Mouse (Mus musculus): ENCODE results near the gene Taok3.
"Not testable (repeated sequence)": the region's sequence is repeated elsewhere in the genome, so short reads cannot be mapped to it uniquely, and the experiment has no call there.

The Taok3 gene

DNA sequence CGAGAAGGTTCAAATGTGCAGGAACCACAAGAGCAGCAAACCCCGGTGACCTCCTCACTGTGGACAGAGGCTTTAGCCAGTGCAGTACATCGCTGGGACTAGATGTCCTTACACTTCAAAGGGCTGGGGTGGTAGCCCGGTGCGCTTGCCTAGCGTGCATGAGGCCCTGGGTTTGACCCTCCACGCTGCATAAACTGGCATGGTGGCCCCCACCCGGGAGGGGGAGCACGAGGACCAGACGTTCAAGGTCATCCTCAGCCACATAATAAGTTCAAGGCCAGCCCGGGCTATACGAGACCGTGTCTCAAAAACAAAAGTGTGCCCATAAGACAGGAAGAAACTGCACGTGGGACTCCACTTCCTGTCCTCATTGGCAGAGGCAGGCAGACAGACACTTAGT is 148.0 kb downstream of the Taok3 start:
- DNase-seq (ENCODE audit: low spot score), result no peak

DNA sequence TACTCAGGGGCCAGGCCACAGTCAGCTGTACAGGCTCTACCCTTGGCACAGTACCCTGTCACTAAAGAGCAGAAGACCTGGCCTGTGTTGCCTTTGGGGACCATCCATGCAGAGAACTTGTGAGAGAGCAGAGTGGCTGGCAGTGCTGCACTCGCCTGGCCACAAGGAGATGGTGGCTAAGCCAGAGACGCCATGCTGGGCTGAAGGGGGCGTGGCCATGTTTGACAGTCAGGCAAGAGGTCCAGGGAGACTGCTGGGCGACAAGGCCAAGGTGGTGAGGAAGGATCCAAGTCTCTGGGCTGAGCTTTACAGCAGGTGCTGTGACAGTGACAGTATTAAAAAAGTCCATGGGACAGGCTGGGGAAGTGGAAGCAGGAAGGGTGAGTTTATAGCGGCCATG is 148.8 kb downstream of the Taok3 start:
- DNase-seq (ENCODE audit: low spot score), result no peak

DNA sequence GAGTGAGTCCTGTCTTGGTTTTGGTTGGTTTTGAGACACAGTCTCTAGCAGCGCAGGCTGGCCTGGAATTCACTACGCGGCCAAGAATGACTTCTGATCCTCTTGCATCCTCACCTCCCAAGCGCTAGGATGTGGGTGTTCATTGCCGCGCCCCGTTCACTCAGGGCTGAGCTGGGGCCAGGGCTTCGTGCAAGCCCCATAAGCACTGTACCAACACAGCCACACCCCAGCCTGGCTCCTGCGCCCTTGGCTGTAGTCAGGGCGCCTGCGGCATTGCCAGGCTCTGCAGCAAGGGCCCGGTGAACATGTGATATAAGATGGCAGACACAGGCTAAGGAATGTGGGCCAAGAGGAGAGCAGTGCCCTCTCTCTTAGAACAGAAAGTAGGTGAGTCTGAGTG is 149.5 kb downstream of the Taok3 start:
- no peak for DNase-seq (ENCODE audit: low spot score)

DNA sequence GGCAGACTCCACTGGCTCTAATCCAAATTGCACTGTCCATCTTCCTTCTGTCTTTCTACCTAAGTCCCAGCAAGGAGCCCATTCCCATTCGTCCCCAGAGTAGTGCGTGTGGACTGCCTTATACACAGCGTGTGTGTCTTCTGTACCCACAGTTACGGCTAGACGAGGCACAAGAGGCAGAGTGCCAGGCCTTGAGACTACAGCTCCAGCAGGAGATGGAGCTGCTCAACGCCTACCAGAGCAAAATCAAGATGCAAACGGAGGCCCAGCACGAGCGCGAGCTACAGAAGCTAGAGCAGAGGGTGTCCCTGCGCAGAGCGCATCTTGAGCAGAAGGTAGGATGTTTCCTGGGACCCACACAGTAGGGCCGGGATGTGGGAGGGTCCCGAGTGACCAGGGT is 152.0 kb downstream of the Taok3 start:
- DNase-seq (ENCODE audit: low spot score), result no peak

GRCm38 (mm10) chr5:117274817-117275216 is 154.9 kb downstream of the Taok3 start:
- DNase-seq (ENCODE audit: low spot score), result no peak

DNA sequence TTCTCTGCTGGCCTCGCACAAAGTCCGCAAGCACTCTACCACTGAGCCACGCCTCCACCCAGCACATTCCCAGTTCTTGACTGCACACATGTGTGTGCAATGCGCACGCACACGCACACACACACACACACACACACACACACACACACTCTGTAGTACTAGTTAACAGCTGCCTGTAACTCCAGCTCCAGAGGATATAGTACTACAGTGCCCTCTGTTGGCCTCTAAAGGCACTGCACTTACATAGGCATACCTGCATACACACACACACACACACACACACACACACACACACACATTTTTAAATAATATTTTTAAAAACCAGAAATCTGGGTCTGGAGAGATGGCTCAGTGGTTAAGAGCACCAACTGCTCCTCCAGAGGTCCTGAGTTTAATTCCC is 157.9 kb downstream of the Taok3 start:
- DNase-seq (ENCODE audit: low spot score), result no peak

GRCm38 (mm10) chr5:117278809-117279668 is 159.1 kb downstream of the Taok3 start:
- DNase-seq (ENCODE audit: low spot score), result peak; percentile 80

GRCm38 (mm10) chr5:117279669-117280050 is 159.7 kb downstream of the Taok3 start:
- DNase-seq (ENCODE audit: low spot score), result peak; percentile 21

- no peak for DNase-seq (ENCODE audit: low spot score)
These were observed 161.6 kb downstream of the Taok3 start for GRCm38 (mm10) chr5:117281536-117281935.

DNA sequence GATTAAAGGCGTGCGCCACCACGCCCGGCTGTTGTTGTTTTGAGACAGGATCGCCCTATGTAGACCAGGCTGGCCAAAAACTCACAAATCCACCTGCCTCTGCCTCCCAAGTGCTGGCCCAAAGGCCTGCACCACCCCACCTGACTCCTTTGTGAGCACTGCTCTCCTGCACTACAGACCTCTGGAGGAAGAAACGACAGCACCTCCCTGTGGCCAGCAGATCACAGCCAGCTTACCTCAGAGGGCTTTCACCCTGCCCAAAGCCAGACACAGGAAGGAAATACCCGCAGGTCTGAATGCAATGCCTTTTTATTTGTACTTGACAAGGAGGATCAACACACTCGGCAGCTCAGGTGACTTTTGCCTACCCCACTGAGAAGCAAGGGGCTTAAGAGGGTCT is 162.4 kb downstream of the Taok3 start:
- no peak for DNase-seq (ENCODE audit: low spot score)

GRCm38 (mm10) chr5:117284029-117284428 is 164.1 kb downstream of the Taok3 start:
- no peak for DNase-seq (ENCODE audit: low spot score)

DNA sequence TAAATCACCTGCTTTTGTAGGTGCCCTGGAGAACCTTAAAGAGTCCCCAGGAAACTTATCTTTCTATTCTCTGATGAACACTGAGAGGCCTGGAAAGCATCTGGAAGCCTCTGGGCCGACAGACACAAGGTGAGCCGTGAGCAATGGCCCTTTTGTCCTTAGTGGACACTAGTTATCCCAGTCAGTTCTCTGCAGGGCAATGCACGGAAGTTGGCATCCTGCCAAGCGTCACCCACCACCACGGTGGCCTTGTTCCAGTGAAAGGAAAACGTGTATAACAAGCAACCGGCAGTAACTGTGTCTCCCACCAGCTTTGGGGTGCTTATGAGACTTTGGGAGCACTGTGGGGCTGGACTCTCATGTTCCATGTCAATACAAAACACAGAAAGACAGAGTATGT is 164.8 kb downstream of the Taok3 start:
- DNase-seq (ENCODE audit: low spot score), result no peak

DNA sequence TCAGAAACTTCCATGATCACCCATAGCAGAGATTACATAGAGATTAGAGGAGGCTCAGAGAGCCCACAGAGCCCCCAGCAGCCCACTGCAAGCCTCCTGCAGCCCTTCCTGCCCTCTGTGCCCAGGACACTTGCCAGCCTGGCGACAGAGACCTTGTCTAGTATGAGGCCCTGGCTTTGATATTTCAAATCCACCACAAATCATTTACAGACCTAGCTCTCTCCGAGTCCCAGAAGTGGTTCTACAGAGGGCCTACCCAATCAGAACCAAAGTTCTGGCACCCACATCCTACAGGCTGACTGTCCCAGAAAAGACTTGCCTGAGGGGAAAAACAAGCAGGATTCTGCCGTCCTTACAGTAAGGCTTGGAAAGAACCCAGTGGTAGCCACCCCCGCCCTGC is 165.3 kb downstream of the Taok3 start:
- DNase-seq (ENCODE audit: low spot score), result no peak

GRCm38 (mm10) chr5:117286286-117286685 is 166.4 kb downstream of the Taok3 start:
- DNase-seq (ENCODE audit: low spot score), result no peak

GRCm38 (mm10) chr5:117286831-117287822 is 167.2 kb downstream of the Taok3 start, which contains the start of gene Pebp1:
TSS of gene Pebp1 (minus strand) at chr5:117287625.
- DNase-seq (ENCODE audit: low spot score), result peak; percentile 97

DNA sequence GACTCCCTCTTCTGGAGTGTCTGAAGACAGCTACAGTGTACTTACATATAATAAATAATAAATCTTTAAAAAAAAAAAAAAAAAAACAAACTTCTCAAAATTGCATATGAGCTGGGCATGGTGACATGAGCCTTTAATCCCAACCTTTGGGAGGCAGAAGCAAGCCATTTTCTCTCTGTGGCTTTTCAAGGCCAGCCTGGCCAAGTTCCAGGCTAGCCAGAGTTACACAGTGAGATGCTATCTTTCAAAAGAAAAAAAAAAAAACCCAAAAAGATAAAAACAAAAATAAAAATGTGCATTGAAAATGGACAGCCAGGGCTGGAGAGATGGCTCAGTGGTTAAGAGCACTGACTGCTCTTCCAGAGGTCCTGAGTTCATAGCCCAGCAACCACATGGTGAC is 169.7 kb downstream of the Taok3 start:
- DNase-seq (ENCODE audit: low spot score), result no peak

DNA sequence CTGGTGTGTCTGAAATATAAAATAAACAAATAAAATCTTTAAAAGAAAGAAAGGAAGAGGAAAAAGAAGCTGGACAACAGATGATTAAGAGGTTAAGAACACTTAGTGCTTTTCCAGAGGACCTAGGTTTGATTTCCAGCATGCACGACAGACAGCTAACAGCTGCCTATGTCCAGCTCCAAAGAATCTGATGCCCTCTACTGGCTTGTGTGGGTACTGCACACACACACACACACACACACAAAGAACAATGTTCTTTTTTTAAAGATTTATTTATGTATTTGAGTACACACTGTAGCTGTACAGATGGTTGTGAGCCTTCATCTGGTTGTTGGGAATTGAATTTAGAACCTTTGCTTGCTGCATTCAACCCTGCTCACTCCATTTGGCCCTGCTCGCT is 170.2 kb downstream of the Taok3 start:
- DNase-seq (ENCODE audit: low spot score), result no peak

DNA sequence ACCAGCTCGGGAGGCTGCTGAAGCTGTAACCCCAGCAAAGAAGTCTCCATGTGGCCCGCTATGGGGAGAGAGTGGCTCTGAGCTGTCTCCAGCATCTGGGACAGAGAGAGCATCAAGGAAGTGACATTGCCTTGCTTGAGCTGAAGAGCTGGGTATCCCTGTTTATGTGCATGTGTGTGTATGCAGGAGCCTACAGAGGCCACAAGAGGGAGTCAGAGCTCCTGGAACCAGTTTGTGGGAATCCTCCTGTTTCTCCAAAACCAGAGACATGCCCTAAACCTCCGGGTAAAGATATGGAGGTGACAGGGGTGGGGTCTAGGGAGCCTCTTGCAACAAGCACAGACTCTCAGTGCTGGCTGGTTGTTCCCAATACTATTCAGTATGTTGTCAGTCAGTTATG is 171.4 kb downstream of the Taok3 start:
- DNase-seq (ENCODE audit: low spot score), result no peak

- no peak for DNase-seq (ENCODE audit: low spot score)
These were observed 172.6 kb downstream of the Taok3 start for GRCm38 (mm10) chr5:117292547-117292946.

DNA sequence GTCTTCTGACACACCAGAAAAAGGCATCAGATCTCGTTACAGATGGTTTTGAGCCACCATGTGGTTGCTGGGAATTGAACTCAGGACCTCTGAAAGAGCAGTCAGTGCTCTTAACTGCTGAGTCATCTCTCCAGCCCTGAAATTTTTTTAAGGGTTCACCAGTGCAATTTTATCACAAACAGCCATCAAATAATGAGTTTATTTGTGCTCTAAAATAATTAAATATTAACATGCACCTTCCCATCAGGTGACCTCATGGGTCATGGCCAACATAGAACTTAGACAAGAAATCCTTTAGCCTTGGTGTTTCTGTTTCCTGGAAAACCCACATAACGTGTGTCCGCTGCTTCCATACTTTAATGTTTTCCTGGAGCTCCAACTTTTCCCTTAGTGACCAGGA is 173.8 kb downstream of the Taok3 start:
- DNase-seq (ENCODE audit: low spot score), result not testable (repeated sequence)

- no peak for DNase-seq (ENCODE audit: low spot score)
These were observed 175.1 kb downstream of the Taok3 start for GRCm38 (mm10) chr5:117295011-117295410.

DNA sequence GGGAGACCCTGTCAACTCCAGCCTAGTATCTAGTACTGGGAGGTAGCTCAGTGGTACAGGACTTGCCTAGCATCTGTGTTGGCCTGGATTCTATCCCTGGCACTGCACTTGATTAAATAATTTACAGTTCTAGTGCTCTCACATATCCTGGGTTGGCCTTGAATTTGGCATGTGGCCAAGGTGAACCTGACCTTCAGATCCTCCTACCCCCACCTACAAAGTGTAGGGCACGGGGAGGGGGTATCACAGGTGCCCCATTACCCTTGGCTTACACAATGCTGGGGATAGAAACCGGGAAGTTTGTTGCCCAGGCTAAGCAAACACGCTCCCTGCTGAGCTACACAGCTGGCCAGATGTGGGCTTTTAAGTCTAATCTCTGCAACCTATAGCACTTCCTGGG is 183.0 kb downstream of the Taok3 start:
- DNase-seq (ENCODE audit: low spot score), result no peak

Data from lung, postnatal 25 days (tissue).